Mouse (Mus musculus): Measurements from ENCODE around the gene 4921517D22Rik.

GRCm38 (mm10) chr13:59669946-59670345 lies 24.0 kb downstream of the 4921517D22Rik start:
- TF ChIP-seq CTCF (IDR thresholded peaks at IDR 0.05; ENCODE audit: low read depth, low read length) (no peak), TAL1 (conservative IDR thresholded peaks at IDR 0.05; ENCODE audit: low read depth, low read length) (no peak), GATA2 (IDR thresholded peaks at IDR 0.05; ENCODE audit: borderline replicate concordance, low read depth, low read length) (no peak), GATA1 (IDR thresholded peaks at IDR 0.05; ENCODE audit: borderline replicate concordance, low read length) (no peak)

Measured in G1E (cell line).